Mouse (Mus musculus): ENCODE results near the gene Olfr142.
"Not testable (repeated sequence)": the region's sequence is repeated elsewhere in the genome, so short reads cannot be mapped to it uniquely, and the experiment has no call there.

The Olfr142 gene

GRCm38 (mm10) chr2:90257492-90257891, at the start of gene Olfr142:
TSS of gene Olfr142 (minus strand) at chr2:90257592.
- DNase-seq (ENCODE audit: low spot score) = no peak

GRCm38 (mm10) chr2:90292741-90293140, 35.3 kb upstream of the Olfr142 start, which contains the start of gene Olfr1272:
TSS of gene Olfr1272 (minus strand) at chr2:90292841.
- no peak for DNase-seq (ENCODE audit: low spot score)

GRCm38 (mm10) chr2:90270932-90271331, 13.5 kb upstream of the Olfr142 start, which contains the start of gene Olfr1271:
TSS of gene Olfr1271 (minus strand) at chr2:90271032.
- DNase-seq (ENCODE audit: low spot score) = no peak

- DNase-seq (ENCODE audit: low spot score) = not testable (repeated sequence)
Measured at GRCm38 (mm10) chr2:90224393-90224792, 33.0 kb downstream of the Olfr142 start, which contains the start of gene Olfr1506. TSS of gene Olfr1506 (minus strand) at chr2:90224493.
